Mouse (Mus musculus) inflammation-experienced regulatory T-cells, adult 6 months (primary cell): ENCODE measurements around the gene Olfr159. TPM values are rescaled to one million over a fixed set of nuclear protein-coding genes. Genes with fewer than 3 reads are reported as not detected.
"Not testable (repeated sequence)": the region's sequence is repeated elsewhere in the genome, so short reads cannot be mapped to it uniquely, and the experiment has no call there.

Experiments used
- ATAC-seq: one replicate; pipeline ENCODE4 v1.8.0; 2017
- polyA plus RNA-seq, 3 experiments: library from polyadenylated mRNA; unstranded; fragments of 100-300 nt; shearing (Covaris generic); gene quantifications; one replicate each; pipeline ENCODE4 v1.2.1; 2017

The Olfr159 gene
- polyA plus RNA-seq, result not detected

DNA sequence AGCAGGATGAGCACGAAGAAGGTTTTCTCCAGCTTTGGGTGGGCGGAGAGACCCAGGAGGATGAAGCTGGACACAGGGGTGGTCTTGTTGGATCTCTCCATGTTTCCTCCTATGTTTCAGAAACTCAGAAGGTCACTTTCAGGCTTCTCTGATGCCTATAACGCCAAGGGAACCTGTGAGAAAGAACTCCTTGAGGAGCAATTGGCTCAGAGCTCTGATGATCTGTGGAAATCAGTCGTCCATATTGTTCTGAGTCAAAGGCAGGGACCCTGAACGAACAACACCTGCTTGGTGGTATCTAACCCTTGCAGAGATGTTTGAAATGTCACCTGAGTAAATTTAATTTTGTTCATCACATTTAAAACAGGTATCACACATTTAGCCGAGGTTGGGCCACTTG is at the start of gene Olfr159:
Gene Olfr159, minus strand, starts transcription at position 101 of the 400 bp plus-strand sequence.
- ATAC-seq, result no peak

GRCm38 (mm10) chr4:43798936-43799335 is 28.1 kb upstream of the Olfr159 start:
- no peak for ATAC-seq

DNA sequence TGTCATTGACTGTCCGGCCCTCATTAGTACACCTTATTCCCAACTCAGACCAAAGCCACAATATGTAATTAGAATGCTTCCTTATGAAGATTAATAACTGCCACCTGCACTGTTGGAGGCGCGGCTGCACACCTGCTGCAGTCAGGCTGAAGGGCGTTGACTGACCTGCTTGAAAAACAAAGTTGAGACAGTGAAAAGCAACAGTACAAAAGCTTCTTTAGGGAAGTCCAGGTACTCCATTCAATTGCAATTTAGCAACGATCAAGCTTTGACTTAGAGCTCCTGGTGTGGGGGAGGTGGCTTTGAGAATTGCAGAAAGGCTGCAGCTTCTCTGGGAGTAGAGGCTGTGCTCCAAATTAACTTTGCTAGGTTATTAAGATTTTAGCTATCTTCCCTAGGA is 25.0 kb upstream of the Olfr159 start:
- ATAC-seq, result not testable (repeated sequence)

- ATAC-seq, result no peak
Observed at GRCm38 (mm10) chr4:43795296-43795695, 24.5 kb upstream of the Olfr159 start.

DNA sequence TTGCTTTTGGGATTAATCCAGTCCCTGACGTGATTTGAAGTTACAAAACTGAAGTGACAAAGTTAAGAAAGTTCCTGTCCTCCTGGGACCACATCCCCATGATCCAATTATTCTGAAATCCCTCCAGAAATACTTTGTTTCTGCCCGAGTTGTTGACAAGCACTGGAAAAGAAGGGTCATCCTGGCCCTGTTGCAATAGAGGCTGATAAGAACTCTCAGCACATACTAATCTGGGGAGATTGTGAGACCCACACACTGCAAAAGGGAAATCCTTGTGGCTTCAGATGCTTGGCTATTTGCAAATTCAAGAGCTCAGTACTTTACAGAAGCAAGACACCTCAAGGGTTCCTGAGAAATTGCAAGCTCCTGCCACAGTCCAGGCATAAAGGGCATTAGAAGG is 1.5 kb upstream of the Olfr159 start:
- no peak for ATAC-seq

DNA sequence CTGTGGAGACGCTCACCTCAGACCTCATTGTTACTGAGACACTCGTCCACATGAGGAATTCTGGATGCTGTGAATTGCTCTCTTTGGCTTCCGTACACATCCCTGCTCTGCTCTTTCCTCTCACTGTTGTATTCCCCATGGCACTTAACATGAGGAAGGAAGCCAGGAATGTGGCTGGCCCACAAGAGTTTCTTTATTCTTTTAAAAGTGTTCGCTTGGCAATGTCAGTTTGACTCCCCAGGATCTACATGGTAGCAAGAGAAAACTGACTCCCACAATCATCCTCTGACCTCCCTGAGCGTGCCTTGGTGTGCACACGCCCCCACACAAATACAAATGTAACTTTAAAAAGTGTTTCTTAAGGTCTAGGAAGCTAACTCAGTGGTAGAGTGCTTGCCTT is 817 bp upstream of the Olfr159 start:
- no peak for ATAC-seq

- ATAC-seq, result no peak
Observed at GRCm38 (mm10) chr4:43769374-43769773, 1.4 kb downstream of the Olfr159 start.

GRCm38 (mm10) chr4:43768341-43768740 is 2.5 kb downstream of the Olfr159 start:
- ATAC-seq, result no peak

DNA sequence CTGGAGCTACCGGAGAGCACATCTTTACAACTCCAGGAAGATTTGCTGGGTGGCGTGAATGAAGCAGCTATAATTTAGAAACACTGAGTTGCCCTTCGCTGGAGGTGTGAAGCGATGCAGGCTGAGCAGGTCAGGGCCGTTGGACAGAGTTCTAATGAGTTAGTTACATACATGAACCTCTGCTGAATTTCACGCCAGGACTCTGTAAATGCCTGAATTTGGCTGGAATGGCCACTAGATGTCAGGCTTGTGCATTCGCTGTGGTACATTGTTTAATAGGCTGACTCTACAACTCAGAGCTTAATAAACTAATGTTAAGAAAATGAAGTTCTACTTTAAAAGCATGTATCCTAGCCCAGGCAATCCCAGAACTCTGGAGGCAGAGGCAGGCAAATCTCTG is 7.4 kb downstream of the Olfr159 start:
- ATAC-seq, result no peak

- ATAC-seq, result no peak
Observed at GRCm38 (mm10) chr4:43761336-43761735, 9.5 kb downstream of the Olfr159 start.

GRCm38 (mm10) chr4:43760460-43760859 is 10.3 kb downstream of the Olfr159 start:
- ATAC-seq, result no peak

- ATAC-seq, result no peak
Observed at GRCm38 (mm10) chr4:43759571-43760418, 11.0 kb downstream of the Olfr159 start.

- no peak for ATAC-seq
Observed at GRCm38 (mm10) chr4:43757213-43757612, 13.6 kb downstream of the Olfr159 start.

GRCm38 (mm10) chr4:43745187-43745586 is 25.6 kb downstream of the Olfr159 start:
- no peak for ATAC-seq

- ATAC-seq, result no peak
Observed at GRCm38 (mm10) chr4:43743099-43743498, 27.7 kb downstream of the Olfr159 start.

DNA sequence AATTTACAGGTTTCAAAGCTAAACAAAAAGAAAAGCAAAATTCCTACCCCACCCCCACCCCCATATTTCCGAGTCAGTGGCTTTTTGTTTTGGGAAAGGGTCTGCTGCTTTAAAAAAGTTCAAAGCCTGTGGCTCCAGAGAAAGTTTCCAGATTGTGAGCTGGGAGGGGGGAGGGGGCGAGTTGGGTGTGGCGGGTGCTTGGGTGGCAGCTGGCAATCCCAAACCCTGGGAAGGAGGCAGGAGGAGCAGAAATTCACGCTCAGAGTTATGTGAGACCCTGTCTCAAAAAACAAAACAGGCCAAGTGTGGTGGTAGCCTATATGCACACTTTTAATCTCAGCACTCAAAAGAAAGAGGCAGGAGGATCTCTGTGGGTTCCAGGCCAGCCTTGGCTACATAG is 28.2 kb downstream of the Olfr159 start:
- no peak for ATAC-seq

GRCm38 (mm10) chr4:43741526-43741925 is 29.3 kb downstream of the Olfr159 start:
- ATAC-seq, result no peak

GRCm38 (mm10) chr4:43738989-43739674 is 31.7 kb downstream of the Olfr159 start:
- ATAC-seq, result no peak

DNA sequence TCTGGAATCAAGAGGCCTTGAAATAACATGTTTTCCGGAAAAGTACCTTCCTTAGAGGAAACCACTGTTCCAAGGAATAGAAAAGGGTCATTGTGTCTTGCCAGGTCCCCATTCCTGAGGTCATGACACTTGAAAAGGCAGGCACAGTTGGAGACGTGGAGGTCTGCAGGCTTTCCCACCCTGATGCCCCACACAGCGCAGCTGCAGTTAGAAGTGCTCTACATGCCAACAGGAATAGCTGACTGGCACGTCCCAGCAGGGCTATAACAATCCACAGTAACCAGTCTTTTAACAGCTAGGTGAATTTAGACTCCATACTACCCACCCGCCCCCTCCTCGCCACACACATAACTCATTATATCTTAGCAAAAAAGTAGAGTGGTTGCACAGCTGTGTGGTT is 33.7 kb downstream of the Olfr159 start:
- no peak for ATAC-seq

DNA sequence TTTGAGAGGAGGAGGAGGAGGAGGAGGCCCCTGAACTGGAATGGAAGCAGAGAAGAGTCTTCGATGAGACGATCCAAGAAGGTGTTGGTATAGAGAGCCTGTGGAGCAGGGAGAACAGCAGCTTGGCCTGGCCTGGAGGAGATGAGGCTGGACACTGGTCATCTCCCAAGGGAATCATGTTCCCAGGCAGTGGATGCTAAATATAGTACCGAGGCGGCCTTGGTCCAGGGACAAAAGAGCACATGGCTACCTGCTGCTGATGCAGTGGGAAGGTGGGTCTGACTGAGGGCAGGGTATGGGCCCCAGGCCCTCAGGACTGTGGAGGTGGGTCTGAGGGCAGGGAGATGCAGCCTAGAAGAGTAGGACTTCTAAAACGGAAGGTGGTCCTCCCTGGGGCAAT is 37.6 kb downstream of the Olfr159 start:
- ATAC-seq, result no peak

DNA sequence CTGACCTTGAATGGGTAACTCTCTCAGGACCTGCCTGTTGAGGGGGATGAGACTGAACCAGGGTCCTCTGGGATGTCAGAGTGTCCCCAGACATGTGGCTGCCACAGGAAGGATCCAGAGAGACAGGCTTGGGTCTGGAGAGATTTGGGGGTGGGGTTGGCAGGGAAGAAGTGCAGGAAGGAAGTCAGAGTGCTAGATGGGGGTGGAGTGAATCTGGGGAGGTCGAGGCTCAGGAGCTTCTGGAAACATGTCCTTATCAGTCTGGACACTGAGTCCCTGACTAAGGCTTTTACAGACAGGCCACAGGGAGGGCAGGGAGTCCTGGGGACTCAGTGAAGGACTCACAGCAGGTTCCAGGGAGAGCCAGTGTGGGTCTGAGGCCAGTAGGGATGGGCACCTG is 38.6 kb downstream of the Olfr159 start:
- ATAC-seq, result no peak

GRCm38 (mm10) chr4:43730750-43731297 is 40.0 kb downstream of the Olfr159 start:
- no peak for ATAC-seq

DNA sequence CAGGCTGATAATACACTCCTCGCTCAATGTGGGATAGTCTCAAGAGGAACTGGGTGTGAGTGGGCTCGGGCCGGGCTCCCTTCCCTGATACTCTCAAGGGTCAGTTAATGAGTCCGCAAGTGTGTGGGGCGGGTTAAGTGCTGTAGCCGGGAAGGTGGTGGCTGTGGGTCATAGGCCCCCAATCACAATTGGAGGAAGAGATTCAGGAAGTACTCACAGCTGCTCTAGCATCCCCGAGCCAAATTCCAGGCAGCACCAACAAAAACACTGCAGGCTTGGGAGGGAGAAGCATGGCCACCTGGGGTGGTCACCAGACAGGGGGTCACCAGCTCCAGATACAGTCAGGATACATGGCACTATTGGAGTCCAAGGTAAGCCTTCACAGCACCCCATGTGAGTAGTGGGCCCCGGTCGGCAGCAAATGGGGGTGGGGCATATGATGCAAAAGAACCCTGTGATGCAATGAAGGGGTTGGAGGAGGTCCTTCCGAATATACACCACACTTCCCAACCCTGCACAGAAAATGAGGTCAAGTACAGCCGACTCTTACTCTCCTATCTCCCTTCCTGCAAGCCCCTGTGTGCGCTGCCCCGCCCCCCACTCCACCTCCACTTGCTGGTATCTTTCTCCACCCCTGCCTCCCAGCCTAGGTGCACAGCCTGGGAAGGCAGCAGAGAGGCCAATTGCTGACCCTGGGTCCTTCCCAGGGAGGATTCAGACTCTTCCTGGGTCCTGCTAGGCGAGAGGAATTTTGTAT is 40.8 kb downstream of the Olfr159 start, which contains the start of gene Spaar:
Gene Spaar, plus strand, starts transcription at position 241 of the 757 bp plus-strand sequence.
- no peak for ATAC-seq
